18 mouse cellular contexts compared by ENCODE assay signal in the genomic region with DNA sequence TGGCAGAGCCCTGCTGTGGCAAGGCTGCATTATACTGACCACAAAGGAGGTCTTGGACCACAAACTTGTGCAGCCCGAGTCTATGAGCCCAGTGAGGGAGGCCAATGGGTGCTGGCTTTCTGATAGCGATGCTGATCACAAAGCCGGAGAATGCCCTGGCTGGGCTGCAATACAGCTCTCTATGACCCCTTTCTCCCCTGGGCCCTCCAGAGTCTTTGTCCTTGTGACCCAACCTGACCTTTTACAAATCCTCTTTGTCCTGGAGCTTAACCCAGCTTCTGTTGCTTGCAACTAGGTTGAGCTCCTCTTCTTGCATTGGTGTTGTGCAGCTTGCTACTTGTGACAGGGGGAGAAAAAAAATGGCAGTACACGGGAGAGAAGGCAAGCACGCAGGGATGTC.
DNase-seq lines count a peak whose midpoint lies in the region; ATAC-seq and TF ChIP-seq lines count a peak whose summit lies in the region.
"Had no signal": no experiment of that assay in that cellular context is flagged by ENCODE, and none has a peak within 500 bp of the region (broad histone marks: within the 10 kb centered on the region; RNA-seq: fewer than 3 reads in every experiment).

No protein-coding gene starts in this region.

- ATAC-seq in hindbrain, embryonic 13.5 days (ENCODE audit: low FRiP score): no peak
- no peak for ATAC-seq in intestine, postnatal 0 days
- ATAC-seq: forebrain, embryonic 15.5 days; intestine, embryonic 16.5 days had no signal

- peak; percentile 48 for DNase-seq in hindbrain, embryonic 10.5 days (ENCODE audit: low spot score)
- DNase-seq in embryo, embryonic 10 days (ENCODE audit: low spot score): peak; percentile 69
- DNase-seq in embryo, embryonic 9.5 days (ENCODE audit: extremely low spot score): peak; percentile 53
- peak; percentile 63 for DNase-seq in retina, embryonic 14.5 days (ENCODE audit: low spot score)
- DNase-seq in kidney, postnatal 4 days: no peak
- no peak for DNase-seq in thymus, postnatal 14 days
- DNase-seq: adrenal gland, postnatal 14 days; cerebellum, adult 11-12 months; cerebellum, adult 9-11 months; cerebellum, postnatal 36 days; gastrocnemius, postnatal 10 days; heart, postnatal 36 days had no signal

- no peaks in the 10 kb centered on the region for H3K36me3 ChIP-seq in hindbrain, embryonic 10.5 days
- H3K36me3 ChIP-seq in hindbrain, embryonic 13.5 days: no peaks in the 10 kb centered on the region
- H3K36me3 ChIP-seq in intestine, postnatal 0 days (ENCODE audit: control insufficient read depth, insufficient read depth): no peaks in the 10 kb centered on the region
- H3K36me3 ChIP-seq: forebrain, embryonic 15.5 days; heart, embryonic 12.5 days had no signal

- peaks cover 32% of the 10 kb centered on the region for H3K27me3 ChIP-seq in hindbrain, embryonic 10.5 days (ENCODE audit: insufficient read depth, poor library complexity, severe bottlenecking)
- no peaks in the 10 kb centered on the region for H3K27me3 ChIP-seq in hindbrain, embryonic 13.5 days
- H3K27me3 ChIP-seq in intestine, postnatal 0 days (replicated peaks; ENCODE audit: control insufficient read depth, insufficient read depth, low read length): no peaks in the 10 kb centered on the region
- H3K27me3 ChIP-seq: forebrain, embryonic 15.5 days had no signal

- WGBS in hindbrain, embryonic 10.5 days: 22% methylated on average over 5 of the region's 5 CpGs
- 12% methylated on average over 5 of the region's 5 CpGs for WGBS in hindbrain, embryonic 13.5 days
- WGBS in intestine, postnatal 0 days: 82% methylated on average over 5 of the region's 5 CpGs

- no peak overlapping the region for H3K4me2 ChIP-seq in hindbrain, embryonic 13.5 days
- no peak overlapping the region for H3K4me2 ChIP-seq in intestine, postnatal 0 days (replicated peaks; ENCODE audit: low read depth)
- H3K4me2 ChIP-seq: forebrain, embryonic 15.5 days; heart, embryonic 12.5 days; hindbrain, embryonic 14.5 days had no signal

- TF ChIP-seq CTCF in intestine, postnatal 0 days (IDR thresholded peaks at IDR 0.05; ENCODE audit: low read depth): no peak

- H3K9ac ChIP-seq in hindbrain, embryonic 13.5 days: no peak overlapping the region
- H3K9ac ChIP-seq in intestine, postnatal 0 days (ENCODE audit: low read depth, low read length): no peak overlapping the region
- H3K9ac ChIP-seq: forebrain, embryonic 15.5 days; heart, embryonic 12.5 days; hindbrain, embryonic 14.5 days had no signal

- H3K4me3 ChIP-seq in hindbrain, embryonic 10.5 days: no peak overlapping the region
- no peak overlapping the region for H3K4me3 ChIP-seq in hindbrain, embryonic 13.5 days
- no peak overlapping the region for H3K4me3 ChIP-seq in intestine, postnatal 0 days (ENCODE audit: low read depth, low read length)
- H3K4me3 ChIP-seq: forebrain, embryonic 15.5 days; heart, embryonic 12.5 days had no signal

- H3K27ac ChIP-seq in hindbrain, embryonic 10.5 days: peak overlapping the region; percentile 53
- H3K27ac ChIP-seq in hindbrain, embryonic 13.5 days: no peak overlapping the region
- H3K27ac ChIP-seq in intestine, postnatal 0 days (ENCODE audit: low read depth, low read length): no peak overlapping the region
- H3K27ac ChIP-seq: forebrain, embryonic 15.5 days; hindbrain, embryonic 14.5 days had no signal

- H3K4me1 ChIP-seq in hindbrain, embryonic 10.5 days (replicated peaks): peaks cover 23% of the 10 kb centered on the region
- H3K4me1 ChIP-seq in hindbrain, embryonic 13.5 days (replicated peaks): peaks cover 9% of the 10 kb centered on the region
- no peaks in the 10 kb centered on the region for H3K4me1 ChIP-seq in intestine, postnatal 0 days (replicated peaks; ENCODE audit: control insufficient read depth, insufficient read depth, low read length)
- H3K4me1 ChIP-seq: forebrain, embryonic 15.5 days; heart, embryonic 12.5 days had no signal

- no peaks in the 10 kb centered on the region for H3K9me3 ChIP-seq in hindbrain, embryonic 10.5 days
- H3K9me3 ChIP-seq in hindbrain, embryonic 13.5 days: no peaks in the 10 kb centered on the region
- no peaks in the 10 kb centered on the region for H3K9me3 ChIP-seq in intestine, postnatal 0 days (ENCODE audit: control insufficient read depth)
- H3K9me3 ChIP-seq: forebrain, embryonic 15.5 days; heart, embryonic 12.5 days had no signal

Comparison
In these comparisons a context has a peak if more than half of its experiments do, and no peak if none do; other contexts are left out.
1. DNase-seq: peak in hindbrain, embryonic 10.5 days (single experiment), embryo, embryonic 10 days (single experiment), embryo, embryonic 9.5 days (single experiment) and retina, embryonic 14.5 days (single experiment); none in kidney, postnatal 4 days (0 of 2) and thymus, postnatal 14 days (single experiment).